Mouse (Mus musculus) myocyte (in vitro differentiated cells): Measurements from ENCODE around the gene Rrp15. TPM values are rescaled to one million over a fixed set of nuclear protein-coding genes. Genes with fewer than 3 reads are reported as not detected.
A peak's percentile ranks its signal among the peaks of the same experiment; 100 is the strongest.

ENCODE experiments used
- H3K27me3 ChIP-seq: one replicate; pipeline ENCODE4 v1.6.1; 2011; ENCODE audit not compliant: control insufficient read depth, insufficient read depth, insufficient read length
- H3K36me3 ChIP-seq: one replicate; pipeline ENCODE4 v1.6.1; 2011; ENCODE audit not compliant: control insufficient read depth, insufficient read depth
- H3K4me2 ChIP-seq: one replicate; pipeline ENCODE4 v1.6.1; 2011; ENCODE audit warnings: low read depth, control low read depth
- H3K4me3 ChIP-seq: one replicate; pipeline ENCODE4 v1.5.1; 2011; ENCODE audit warnings: mild to moderate bottlenecking, control low read depth, moderate library complexity
- H3K79me2 ChIP-seq: one replicate; pipeline ENCODE4 v1.6.1; 2011; ENCODE audit not compliant: control insufficient read depth, insufficient read depth
- H3ac ChIP-seq: one replicate; pipeline ENCODE4 v1.6.1; 2011; ENCODE audit not compliant: control insufficient read depth, insufficient read length
- CEBPB ChIP-seq: IDR thresholded peaks from 2 replicates; pipeline ENCODE4 v1.6.1; 2011; ENCODE audit warnings: mild to moderate bottlenecking, moderate library complexity; ENCODE audit not compliant: poor library complexity, insufficient read depth, severe bottlenecking
- E2F4 ChIP-seq: IDR thresholded peaks from one replicate; pipeline ENCODE4 v1.6.1; 2011; ENCODE audit warnings: mild to moderate bottlenecking, control low read depth, moderate library complexity; ENCODE audit not compliant: insufficient read depth
- MAX ChIP-seq: IDR thresholded peaks from one replicate; pipeline ENCODE4 v1.6.1; 2011; ENCODE audit warnings: low read depth, mild to moderate bottlenecking, control low read depth
- MYOD1 ChIP-seq, 3 experiments: IDR thresholded peaks; one replicate each; pipeline ENCODE4 v1.6.1; 2011; ENCODE audit warnings: control low read depth in 2 of 3, low read depth in 2 of 3, mild to moderate bottlenecking in 2 of 3, moderate library complexity in 1 of 3; ENCODE audit not compliant: insufficient read length in 2 of 3, control insufficient read depth in 1 of 3
- MYOG ChIP-seq, 3 experiments: IDR thresholded peaks; one replicate each; pipeline ENCODE4 v1.6.1; 2011; ENCODE audit warnings: control low read depth in 2 of 3, low read depth in 2 of 3, mild to moderate bottlenecking in 2 of 3; ENCODE audit not compliant: insufficient read length in 2 of 3, control insufficient read depth in 1 of 3, insufficient read depth in 1 of 3
- POLR2A ChIP-seq: IDR thresholded peaks from one replicate; pipeline ENCODE4 v1.6.1; 2011; ENCODE audit warnings: low read depth, mild to moderate bottlenecking, control low read depth, moderate library complexity; ENCODE audit not compliant: insufficient read length
- POLR2AphosphoS2 ChIP-seq: IDR thresholded peaks from one replicate; pipeline ENCODE4 v1.6.1; 2011; ENCODE audit warnings: low read depth, control low read depth; ENCODE audit not compliant: insufficient read length
- REST ChIP-seq: IDR thresholded peaks from one replicate; pipeline ENCODE4 v1.6.1; 2011; ENCODE audit warnings: mild to moderate bottlenecking, control low read depth, moderate library complexity; ENCODE audit not compliant: insufficient read depth, insufficient read length
- SRF ChIP-seq: IDR thresholded peaks from one replicate; pipeline ENCODE4 v1.6.1; 2011; ENCODE audit warnings: low read depth; ENCODE audit not compliant: control insufficient read depth, insufficient read length
- TCF12 ChIP-seq: IDR thresholded peaks from one replicate; pipeline ENCODE4 v1.6.1; 2011; ENCODE audit warnings: mild to moderate bottlenecking, control low read depth; ENCODE audit not compliant: poor library complexity, insufficient read depth, severe bottlenecking
- TCF3 ChIP-seq: IDR thresholded peaks from one replicate; pipeline ENCODE4 v1.6.1; 2011; ENCODE audit warnings: low read depth, control low read depth; ENCODE audit not compliant: insufficient read length
- USF1 ChIP-seq: IDR thresholded peaks from one replicate; pipeline ENCODE4 v1.6.1; 2011; ENCODE audit warnings: low read depth, mild to moderate bottlenecking, control low read depth, moderate library complexity
- polyA plus RNA-seq: library from polyadenylated mRNA; unstranded; fragments of >200 nt; fragmentation: generic; extraction: Trizol; gene quantifications from one replicate; pipeline ENCODE4 v1.2.1, GENCODE M21; 2012; ENCODE audit warnings: missing spikeins

The Rrp15 gene
- polyA plus RNA-seq, 1 experiment, result 19.9 TPM

- Histone ChIP-seq H3K4me2 (peak overlapping the region; percentile 92), H3K27me3 (no peaks in the 10 kb centered on the region), H3K36me3 (no peaks in the 10 kb centered on the region), H3K4me3 (peak overlapping the region; percentile 96), H3ac (peak overlapping the region; percentile 11), H3K79me2 (peaks cover 28% of the 10 kb centered on the region)
- TF ChIP-seq MYOD1 (IDR thresholded peaks at IDR 0.05; ENCODE audit: control insufficient read depth in 1 of 3, insufficient read length in 2 of 3, low read depth in 2 of 3) (peak in 2 of 3 experiments; percentile 31 to 64), MYOG (IDR thresholded peaks at IDR 0.05; ENCODE audit: control insufficient read depth in 1 of 3, insufficient read depth in 1 of 3, insufficient read length in 2 of 3, low read depth in 2 of 3) (peak in 1 of 3 experiments; percentile 40), POLR2A (peak; percentile 85), USF1 (no peak), MAX (no peak), CEBPB (no peak), TCF3 (peak; percentile 11), E2F4 (no peak), POLR2AphosphoS2 (peak; percentile 79), SRF (no peak), REST (no peak), TCF12 (no peak)
Observed at GRCm38 (mm10) chr1:186705203-186705914, 43.8 kb downstream of the Rrp15 start.

- Histone ChIP-seq H3ac (peak overlapping the region; percentile 11), H3K4me2 (peak overlapping the region; percentile 92), H3K79me2 (peaks cover 36% of the 10 kb centered on the region), H3K36me3 (no peaks in the 10 kb centered on the region), H3K4me3 (peak overlapping the region; percentile 96), H3K27me3 (no peaks in the 10 kb centered on the region)
- TF ChIP-seq MYOD1 (IDR thresholded peaks at IDR 0.05; ENCODE audit: control insufficient read depth in 1 of 3, insufficient read length in 2 of 3, low read depth in 2 of 3), result no peak
- TF ChIP-seq POLR2AphosphoS2, result peak; percentile 45
Observed at GRCm38 (mm10) chr1:186703980-186704701, 45.0 kb downstream of the Rrp15 start.

- H3K79me2 ChIP-seq, result peaks cover 43% of the 10 kb centered on the region
- peak overlapping the region; percentile 92 for H3K4me2 ChIP-seq
- H3ac ChIP-seq, result peak overlapping the region; percentile 11
- no peak for TF ChIP-seq SRF
- H3K27me3 ChIP-seq, result no peaks in the 10 kb centered on the region
- H3K4me3 ChIP-seq, result peak overlapping the region; percentile 96
- no peaks in the 10 kb centered on the region for H3K36me3 ChIP-seq
Observed at GRCm38 (mm10) chr1:186703256-186703979, 45.7 kb downstream of the Rrp15 start.

GRCm38 (mm10) chr1:186702391-186703255 is 46.5 kb downstream of the Rrp15 start:
- Histone ChIP-seq H3K4me3 (peak overlapping the region; percentile 96), H3K36me3 (no peaks in the 10 kb centered on the region)
- TF ChIP-seq CEBPB (no peak), POLR2A (peak; percentile 36)

GRCm38 (mm10) chr1:186701206-186701905 is 47.8 kb downstream of the Rrp15 start:
- no peaks in the 10 kb centered on the region for H3K36me3 ChIP-seq
- TF ChIP-seq MYOG (IDR thresholded peaks at IDR 0.05; ENCODE audit: control insufficient read depth in 1 of 3, insufficient read depth in 1 of 3, insufficient read length in 2 of 3, low read depth in 2 of 3), result no peak
- no peak for TF ChIP-seq REST
- no peaks in the 10 kb centered on the region for H3K27me3 ChIP-seq
- H3K4me2 ChIP-seq, result peak overlapping the region; percentile 92
- H3K79me2 ChIP-seq, result peaks cover 59% of the 10 kb centered on the region
- peak overlapping the region; percentile 96 for H3K4me3 ChIP-seq
- H3ac ChIP-seq, result no peak overlapping the region

More at GRCm38 (mm10) chr1:186702391-186703255, 46.5 kb downstream of the Rrp15 start:
- Histone ChIP-seq H3K27me3 (no peaks in the 10 kb centered on the region), H3K4me2 (peak overlapping the region; percentile 92), H3K79me2 (peaks cover 51% of the 10 kb centered on the region), H3ac (no peak overlapping the region)
